Mouse (Mus musculus): Measurements from ENCODE around the gene Med1. TPM values are rescaled to one million over a fixed set of nuclear protein-coding genes. Genes with fewer than 3 reads are reported as not detected.

Gene Med1
- 2.3 and 6.4 TPM in 2 replicates for polyA plus RNA-seq (2012; rRNA removed; ENCODE audit: low replicate concordance)

DNA sequence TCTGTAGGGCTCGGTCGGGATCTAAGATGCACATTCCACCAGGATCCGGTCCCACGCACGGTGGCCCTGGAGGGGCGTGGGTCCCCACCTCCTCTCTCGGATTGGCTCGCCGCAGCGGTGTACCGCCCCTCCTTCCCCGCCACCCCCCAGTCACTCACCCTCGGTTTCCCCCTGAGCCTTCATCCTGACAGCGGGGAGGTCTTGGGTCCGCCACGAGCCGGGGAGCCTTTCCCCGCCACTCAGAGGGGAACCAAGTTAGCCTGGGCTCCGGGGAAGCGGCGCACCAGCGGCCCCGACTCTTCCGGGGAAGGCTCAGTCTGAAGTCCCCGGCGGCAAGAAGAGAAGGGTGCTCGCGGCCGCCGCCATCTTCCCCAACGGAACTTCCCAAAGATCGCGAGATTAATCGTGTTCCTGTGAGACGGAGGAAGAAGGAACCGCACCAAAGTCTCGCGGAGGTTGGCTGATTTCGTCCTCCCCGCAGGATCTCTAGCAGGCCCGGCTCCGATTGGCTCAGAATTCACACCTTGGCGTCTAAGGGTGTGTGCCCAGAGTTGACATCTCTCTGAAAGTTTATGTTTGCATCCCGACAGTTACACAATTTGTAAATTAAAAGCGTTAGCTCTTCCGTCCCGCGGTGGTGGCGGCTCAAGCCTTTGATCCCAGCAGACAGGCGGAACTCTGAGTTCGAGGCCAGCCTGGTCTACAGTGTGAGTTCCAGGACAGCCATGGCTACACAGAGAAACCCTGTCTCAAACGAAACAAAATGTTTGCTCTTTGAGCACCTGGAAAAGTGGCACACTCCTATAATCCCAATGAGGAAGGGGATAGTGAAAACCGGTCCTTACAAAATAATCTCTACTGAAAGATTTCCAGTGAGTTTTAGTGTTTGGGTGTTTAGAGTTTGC is at the start of gene Med1:
Med1 (minus strand) TSS at position 393 of the 905 bp plus-strand sequence.

DNA sequence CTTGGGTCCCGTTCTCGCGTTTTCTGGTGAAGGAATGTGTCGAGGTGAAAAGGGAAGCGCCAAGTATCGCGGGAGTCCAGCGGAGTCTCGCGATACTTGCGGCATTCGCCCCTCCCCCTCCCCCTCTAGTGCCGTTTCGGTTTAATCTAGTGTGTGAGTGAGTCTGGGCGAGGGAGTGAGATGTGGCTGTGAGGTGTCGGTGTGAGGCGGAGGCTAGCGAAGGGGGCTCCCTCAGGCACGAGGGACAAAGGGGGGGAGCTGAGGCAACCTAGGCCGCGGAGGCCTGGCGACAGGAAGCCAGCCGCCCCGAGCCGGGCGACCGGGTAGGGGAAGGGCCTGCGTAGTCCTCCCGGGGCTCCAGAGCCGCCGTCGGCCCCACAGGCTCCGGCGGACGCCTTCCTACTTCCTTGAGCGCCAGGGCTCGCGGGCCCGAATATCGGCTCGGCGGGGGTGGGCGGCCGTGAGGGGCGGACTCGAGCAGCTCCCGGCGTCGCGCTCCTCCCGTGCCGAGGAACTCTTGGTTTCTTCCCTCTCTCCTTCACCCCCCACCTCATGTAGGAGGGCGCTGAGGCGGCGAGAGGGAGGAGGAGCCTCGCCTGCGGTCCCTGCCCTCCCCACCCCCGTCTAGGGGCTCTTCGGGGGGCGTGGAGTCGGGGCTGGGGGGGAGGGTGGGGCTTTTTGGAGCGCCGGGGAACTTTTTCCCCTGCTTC is 9.7 kb upstream of the Med1 start, which contains the start of gene Cdk12:
Cdk12 (plus strand) TSS at position 419 of the 710 bp plus-strand sequence.

DNA sequence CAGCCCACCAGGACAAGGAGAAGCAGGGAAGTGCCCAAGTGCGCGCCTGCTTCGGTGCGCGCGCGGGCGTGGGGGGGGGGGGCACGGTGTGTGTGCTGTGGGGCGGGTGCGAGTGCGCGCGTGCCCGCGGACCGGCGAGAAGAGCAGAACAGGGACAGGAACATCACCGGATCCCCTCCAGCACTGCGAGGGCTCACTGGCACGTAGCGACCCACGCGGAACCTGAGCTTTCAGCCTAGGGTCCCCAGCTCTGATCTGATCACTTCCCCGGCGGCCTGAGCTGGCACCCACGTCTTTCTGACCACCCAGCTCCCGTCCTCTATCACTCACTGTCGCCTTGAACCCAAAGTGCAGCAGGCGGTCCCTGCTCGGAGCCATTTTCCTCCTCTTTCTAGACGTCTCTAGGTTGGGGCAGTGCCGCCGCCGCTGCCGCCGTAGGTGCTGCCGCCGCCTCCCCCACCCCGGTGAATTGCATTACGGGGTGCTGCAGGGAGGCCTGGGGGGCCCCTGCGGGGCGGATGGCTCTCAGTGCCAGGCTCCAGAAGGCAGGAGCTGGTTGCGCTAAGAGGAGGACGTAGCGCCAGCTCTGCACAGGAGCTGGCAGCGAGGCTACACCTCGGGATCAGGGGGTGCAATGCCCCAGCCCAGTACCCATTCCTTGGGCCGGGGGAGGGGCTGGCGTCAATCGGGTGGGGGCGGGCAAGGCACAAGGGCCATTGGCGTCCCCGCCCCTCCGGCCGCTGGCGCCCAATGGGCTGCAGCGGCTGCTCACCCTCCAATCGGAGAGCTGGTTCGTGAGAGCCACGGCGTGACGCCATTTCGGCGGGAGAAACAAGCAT is 43.1 kb downstream of the Med1 start, which contains the start of gene Fbxl20:
Fbxl20 (minus strand) TSS at position 618 of the 839 bp plus-strand sequence.

Other genes starting within 250 kb of the Med1 start
- 1.0 and 1.2 TPM in 2 replicates for gene Plxdc1, start 206.8 kb downstream of the Med1 start, polyA plus RNA-seq (2012; rRNA removed; ENCODE audit: low replicate concordance)
- gene Arl5c, start 197.1 kb downstream of the Med1 start, polyA plus RNA-seq (2012; rRNA removed; ENCODE audit: low replicate concordance) = 0.79 and 0.95 TPM in 2 replicates
- 3.6 and 8.1 TPM in 2 replicates for gene Cacnb1, start 170.3 kb downstream of the Med1 start, polyA plus RNA-seq (2012; rRNA removed; ENCODE audit: low replicate concordance)
- gene Rpl19, start 166.6 kb downstream of the Med1 start, polyA plus RNA-seq (2012; rRNA removed; ENCODE audit: low replicate concordance) = 145 and 247 TPM in 2 replicates
- 0.64 and 1.0 TPM in 2 replicates for gene Stac2, start 139.8 kb downstream of the Med1 start, polyA plus RNA-seq (2012; rRNA removed; ENCODE audit: low replicate concordance)
- 7.8 and 11.6 TPM in 2 replicates for gene Fbxl20, start 42.9 kb downstream of the Med1 start, polyA plus RNA-seq (2012; rRNA removed; ENCODE audit: low replicate concordance)
- 4.5 and 5.0 TPM in 2 replicates for gene Cdk12, start 9.8 kb upstream of the Med1 start, polyA plus RNA-seq (2012; rRNA removed; ENCODE audit: low replicate concordance)
- 0.05 TPM in 2 replicates for gene Neurod2, start 136.4 kb upstream of the Med1 start, polyA plus RNA-seq (2012; rRNA removed; ENCODE audit: low replicate concordance)
- 281 and 423 TPM in 2 replicates for gene Ppp1r1b, start 155.1 kb upstream of the Med1 start, polyA plus RNA-seq (2012; rRNA removed; ENCODE audit: low replicate concordance)
- 79.1 and 84.7 TPM in 2 replicates for gene Stard3, start 165.1 kb upstream of the Med1 start, polyA plus RNA-seq (2012; rRNA removed; ENCODE audit: low replicate concordance)
- gene Tcap, start 190.5 kb upstream of the Med1 start, polyA plus RNA-seq (2012; rRNA removed; ENCODE audit: low replicate concordance) = 1.00 and 1.1 TPM in 2 replicates
- 0.09 and 0.42 TPM in 2 replicates for gene Pnmt, start 193.2 kb upstream of the Med1 start, polyA plus RNA-seq (2012; rRNA removed; ENCODE audit: low replicate concordance)
- 46.9 and 54.7 TPM in 2 replicates for gene Pgap3, start 207.2 kb upstream of the Med1 start, polyA plus RNA-seq (2012; rRNA removed; ENCODE audit: low replicate concordance)
- gene Erbb2, start 219.2 kb upstream of the Med1 start, polyA plus RNA-seq (2012; rRNA removed; ENCODE audit: low replicate concordance) = 55.2 and 91.0 TPM in 2 replicates
- gene Mien1, start 245.7 kb upstream of the Med1 start, polyA plus RNA-seq (2012; rRNA removed; ENCODE audit: low replicate concordance) = 31.2 and 41.0 TPM in 2 replicates

All from duodenum, adult 2 months (tissue).